Mouse (Mus musculus): Measurements from ENCODE around the gene Smagp.

GRCm38 (mm10) chr15:100576392-100576791 is 60.3 kb downstream of the Smagp start:
- TF ChIP-seq CTCF (IDR thresholded peaks at IDR 0.05; ENCODE audit: insufficient read depth, low read depth, low read length): no peak
- no peak for TF ChIP-seq POLR2A (IDR thresholded peaks at IDR 0.05; ENCODE audit: insufficient read depth, low read depth, low read length)

All from olfactory bulb, adult 2 months (tissue).